Mouse (Mus musculus): ENCODE measurements around the gene Rflnb. TPM values are rescaled to one million over a fixed set of nuclear protein-coding genes. Genes with fewer than 3 reads are reported as not detected.

Rflnb gene
- polyA plus RNA-seq, 1 experiment, result 18.8 TPM

GRCm38 (mm10) chr11:75990965-75991835 is 36.4 kb downstream of the Rflnb start:
- TF ChIP-seq POLR2A (IDR thresholded peaks at IDR 0.05; ENCODE audit: low read depth, low read length) (no peak), CTCF (conservative IDR thresholded peaks at IDR 0.05; ENCODE audit: insufficient read depth, insufficient read length, low read depth, low read length) (no peak)
- H3K4me3 ChIP-seq (ENCODE audit: insufficient read depth, low read depth, low read length), result no peak overlapping the region
- H3K27me3 ChIP-seq (replicated peaks; ENCODE audit: control insufficient read depth, insufficient read depth, low read length), result no peaks in the 10 kb centered on the region
- H3K4me1 ChIP-seq (ENCODE audit: control insufficient read depth, insufficient read depth, low read length), result no peaks in the 10 kb centered on the region
- no peaks in the 10 kb centered on the region for H3K36me3 ChIP-seq (ENCODE audit: control insufficient read depth, insufficient read depth, low read length)
- H3K27ac ChIP-seq (ENCODE audit: insufficient read depth, low read depth, low read length), result no peak overlapping the region
- WGBS, result 79% methylated on average over 15 of the region's 15 CpGs
- no peak for DNase-seq

DNA sequence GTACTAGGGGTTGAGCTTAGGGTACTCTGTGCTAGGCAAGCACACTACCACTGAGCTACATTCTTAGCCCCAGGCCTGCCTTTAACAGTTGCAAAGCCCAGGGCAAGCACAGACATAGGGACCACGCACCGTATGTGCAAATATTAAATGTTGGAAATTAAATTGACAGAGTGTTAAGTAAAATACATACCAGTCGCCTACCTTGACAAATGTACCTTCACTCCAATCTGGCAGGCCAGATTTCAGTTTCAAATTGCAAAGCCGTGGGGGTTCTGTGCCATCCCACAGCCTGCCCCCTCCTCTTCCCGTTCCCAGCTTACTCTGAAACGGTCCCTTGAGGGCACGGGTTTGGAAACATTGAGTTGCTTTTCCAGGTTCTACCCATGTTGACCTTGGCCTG is 41.6 kb downstream of the Rflnb start:
- no peaks in the 10 kb centered on the region for H3K36me3 ChIP-seq (ENCODE audit: control insufficient read depth, insufficient read depth, low read length)
- no peaks in the 10 kb centered on the region for H3K4me1 ChIP-seq (ENCODE audit: control insufficient read depth, insufficient read depth, low read length)
- TF ChIP-seq CTCF (conservative IDR thresholded peaks at IDR 0.05; ENCODE audit: insufficient read depth, insufficient read length, low read depth, low read length) (no peak), POLR2A (IDR thresholded peaks at IDR 0.05; ENCODE audit: low read depth, low read length) (no peak)
- no peak overlapping the region for H3K27ac ChIP-seq (ENCODE audit: insufficient read depth, low read depth, low read length)
- no peak overlapping the region for H3K4me3 ChIP-seq (ENCODE audit: insufficient read depth, low read depth, low read length)
- DNase-seq, result no peak
- no peaks in the 10 kb centered on the region for H3K27me3 ChIP-seq (replicated peaks; ENCODE audit: control insufficient read depth, insufficient read depth, low read length)
- 66% methylated on average over 7 of the region's 7 CpGs for WGBS

GRCm38 (mm10) chr11:75984581-75984980 is 43.0 kb downstream of the Rflnb start:
- no peak overlapping the region for H3K27ac ChIP-seq (ENCODE audit: insufficient read depth, low read depth, low read length)
- H3K4me1 ChIP-seq (ENCODE audit: control insufficient read depth, insufficient read depth, low read length), result no peaks in the 10 kb centered on the region
- 93% methylated on average over 1 of the region's 1 CpGs for WGBS
- H3K4me3 ChIP-seq (ENCODE audit: insufficient read depth, low read depth, low read length), result no peak overlapping the region
- H3K27me3 ChIP-seq (replicated peaks; ENCODE audit: control insufficient read depth, insufficient read depth, low read length), result no peaks in the 10 kb centered on the region
- TF ChIP-seq POLR2A (IDR thresholded peaks at IDR 0.05; ENCODE audit: low read depth, low read length) (no peak), CTCF (conservative IDR thresholded peaks at IDR 0.05; ENCODE audit: insufficient read depth, insufficient read length, low read depth, low read length) (no peak)
- no peak for DNase-seq
- no peaks in the 10 kb centered on the region for H3K36me3 ChIP-seq (ENCODE audit: control insufficient read depth, insufficient read depth, low read length)

DNA sequence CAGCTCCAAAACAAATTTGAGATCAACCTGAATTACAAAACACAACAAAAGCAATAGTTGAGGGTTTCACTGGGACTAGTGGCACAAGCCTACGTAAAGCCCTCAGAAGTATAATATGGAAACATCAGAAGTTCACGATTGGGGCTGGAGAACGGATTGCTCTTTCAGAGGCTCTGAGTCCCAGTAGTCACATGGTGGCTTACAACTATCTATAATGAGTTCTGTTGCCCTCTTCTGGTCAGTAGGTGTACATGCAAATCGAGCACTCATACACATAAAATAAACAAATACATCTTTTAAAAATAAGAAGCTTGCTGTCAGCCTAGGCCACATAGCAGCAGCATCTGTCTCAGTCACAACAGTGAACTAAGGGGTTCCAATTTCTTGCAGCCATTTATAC is 44.4 kb downstream of the Rflnb start:
- DNase-seq, result no peak
- Histone ChIP-seq H3K36me3 (ENCODE audit: control insufficient read depth, insufficient read depth, low read length) (no peaks in the 10 kb centered on the region), H3K27me3 (replicated peaks; ENCODE audit: control insufficient read depth, insufficient read depth, low read length) (no peaks in the 10 kb centered on the region), H3K4me3 (ENCODE audit: insufficient read depth, low read depth, low read length) (no peak overlapping the region), H3K27ac (ENCODE audit: insufficient read depth, low read depth, low read length) (no peak overlapping the region), H3K4me1 (ENCODE audit: control insufficient read depth, insufficient read depth, low read length) (no peaks in the 10 kb centered on the region)
- TF ChIP-seq POLR2A (IDR thresholded peaks at IDR 0.05; ENCODE audit: low read depth, low read length) (no peak), CTCF (conservative IDR thresholded peaks at IDR 0.05; ENCODE audit: insufficient read depth, insufficient read length, low read depth, low read length) (no peak)
- WGBS, result 71% methylated on average over 4 of the region's 4 CpGs

DNA sequence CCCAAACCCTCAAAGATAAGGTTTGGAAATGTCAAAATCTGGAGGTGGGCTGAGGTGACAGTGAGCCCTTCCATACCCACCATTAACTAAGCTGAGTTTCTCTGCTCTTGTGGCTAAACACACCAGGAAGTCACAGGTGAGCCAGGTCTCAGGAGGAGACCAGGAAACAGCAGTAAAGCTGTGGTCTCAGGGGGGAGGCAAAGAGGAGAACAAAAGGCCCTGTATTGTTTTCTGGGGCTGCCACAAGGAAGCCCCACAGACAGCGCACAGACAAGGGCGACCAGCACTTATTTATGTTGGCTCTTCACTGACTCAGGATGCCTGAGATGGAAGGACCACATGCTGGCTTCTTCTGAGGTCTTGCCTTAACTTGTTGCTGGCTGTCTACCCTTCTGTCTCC is 47.2 kb downstream of the Rflnb start:
- Histone ChIP-seq H3K27me3 (replicated peaks; ENCODE audit: control insufficient read depth, insufficient read depth, low read length) (no peaks in the 10 kb centered on the region), H3K4me3 (ENCODE audit: insufficient read depth, low read depth, low read length) (no peak overlapping the region), H3K4me1 (ENCODE audit: control insufficient read depth, insufficient read depth, low read length) (no peaks in the 10 kb centered on the region), H3K36me3 (ENCODE audit: control insufficient read depth, insufficient read depth, low read length) (no peaks in the 10 kb centered on the region), H3K27ac (ENCODE audit: insufficient read depth, low read depth, low read length) (no peak overlapping the region)
- WGBS, result 77% methylated on average over 2 of the region's 2 CpGs
- no peak for DNase-seq
- TF ChIP-seq POLR2A (IDR thresholded peaks at IDR 0.05; ENCODE audit: low read depth, low read length) (no peak), CTCF (conservative IDR thresholded peaks at IDR 0.05; ENCODE audit: insufficient read depth, insufficient read length, low read depth, low read length) (no peak)

GRCm38 (mm10) chr11:75978051-75978450 is 49.5 kb downstream of the Rflnb start:
- 85% methylated on average over 6 of the region's 6 CpGs for WGBS
- TF ChIP-seq CTCF (conservative IDR thresholded peaks at IDR 0.05; ENCODE audit: insufficient read depth, insufficient read length, low read depth, low read length) (no peak), POLR2A (IDR thresholded peaks at IDR 0.05; ENCODE audit: low read depth, low read length) (no peak)
- H3K4me1 ChIP-seq (ENCODE audit: control insufficient read depth, insufficient read depth, low read length), result no peaks in the 10 kb centered on the region
- no peaks in the 10 kb centered on the region for H3K36me3 ChIP-seq (ENCODE audit: control insufficient read depth, insufficient read depth, low read length)
- no peak overlapping the region for H3K4me3 ChIP-seq (ENCODE audit: insufficient read depth, low read depth, low read length)
- H3K27me3 ChIP-seq (replicated peaks; ENCODE audit: control insufficient read depth, insufficient read depth, low read length), result no peaks in the 10 kb centered on the region
- no peak overlapping the region for H3K27ac ChIP-seq (ENCODE audit: insufficient read depth, low read depth, low read length)
- DNase-seq, result no peak

DNA sequence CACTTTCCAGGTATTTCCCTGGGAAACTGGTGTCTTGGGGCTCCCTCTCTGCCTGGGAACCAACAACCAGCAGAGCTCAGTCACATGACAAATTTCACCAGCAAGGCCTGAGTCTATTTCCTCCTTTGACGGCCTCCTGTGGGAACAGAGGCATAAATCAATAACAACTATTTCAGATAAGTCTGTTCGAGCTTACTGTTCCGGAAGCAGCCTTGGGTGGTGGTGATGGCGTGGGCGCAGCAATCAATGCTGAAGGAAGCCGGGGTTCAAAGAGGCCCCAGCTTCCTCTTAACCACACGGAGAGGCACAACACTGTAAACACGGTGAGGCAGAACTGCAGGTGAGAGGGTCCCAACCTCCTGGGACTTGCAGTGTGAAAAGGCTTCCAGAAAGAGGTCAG is 50.8 kb downstream of the Rflnb start:
- TF ChIP-seq POLR2A (IDR thresholded peaks at IDR 0.05; ENCODE audit: low read depth, low read length) (no peak), CTCF (conservative IDR thresholded peaks at IDR 0.05; ENCODE audit: insufficient read depth, insufficient read length, low read depth, low read length) (no peak)
- WGBS, result 55% methylated on average over 8 of the region's 8 CpGs
- Histone ChIP-seq H3K4me3 (ENCODE audit: insufficient read depth, low read depth, low read length) (no peak overlapping the region), H3K27ac (ENCODE audit: insufficient read depth, low read depth, low read length) (peak overlapping the region; percentile 37; the same call in 1 of the 2 replicates), H3K27me3 (replicated peaks; ENCODE audit: control insufficient read depth, insufficient read depth, low read length) (no peaks in the 10 kb centered on the region), H3K4me1 (ENCODE audit: control insufficient read depth, insufficient read depth, low read length) (no peaks in the 10 kb centered on the region), H3K36me3 (ENCODE audit: control insufficient read depth, insufficient read depth, low read length) (no peaks in the 10 kb centered on the region)
- peak; percentile 73 for DNase-seq

Data from kidney, adult 2 months (tissue).